Mouse (Mus musculus): ENCODE data around the gene Ctf1. TPM values are rescaled to one million over a fixed set of nuclear protein-coding genes. Genes with fewer than 3 reads are reported as not detected.

The Ctf1 gene
- total RNA-seq, 2 experiments from 2014 or later: not detected

- ATAC-seq (replicated peaks; ENCODE audit: low FRiP score, poor library complexity, severe bottlenecking): peak; percentile 94
Measured at GRCm38 (mm10) chr7:127761026-127761425, 48.5 kb downstream of the Ctf1 start.

GRCm38 (mm10) chr7:127763642-127764041 lies 51.1 kb downstream of the Ctf1 start:
- ATAC-seq (replicated peaks; ENCODE audit: low FRiP score, poor library complexity, severe bottlenecking): no peak

GRCm38 (mm10) chr7:127765756-127766155 lies 53.2 kb downstream of the Ctf1 start:
- ATAC-seq (replicated peaks; ENCODE audit: low FRiP score, poor library complexity, severe bottlenecking): no peak

- ATAC-seq (replicated peaks; ENCODE audit: low FRiP score, poor library complexity, severe bottlenecking): peak; percentile 88
Measured at GRCm38 (mm10) chr7:127766851-127767609, 54.5 kb downstream of the Ctf1 start.

Other genes with a start within 250 kb of the Ctf1 start
- gene Fbrs, start 233.5 kb upstream of the Ctf1 start, total RNA-seq (2015; ENCODE audit: low replicate concordance): 103 and 125 TPM in 2 replicates
- gene Fbrs, start 233.5 kb upstream of the Ctf1 start, total RNA-seq (2017; ENCODE audit: low replicate concordance): 28.1 and 32.7 TPM in 2 replicates
- gene Srcap, start 200.8 kb upstream of the Ctf1 start, total RNA-seq (2015; ENCODE audit: low replicate concordance): 80.4 and 99.3 TPM in 2 replicates
- 77.0 and 90.5 TPM in 2 replicates for gene Srcap, start 200.8 kb upstream of the Ctf1 start, total RNA-seq (2017; ENCODE audit: low replicate concordance)
- gene Gm42715, start 193.2 kb upstream of the Ctf1 start, total RNA-seq (2015; ENCODE audit: low replicate concordance): 58.7 and 63.1 TPM in 2 replicates
- 25.4 and 45.8 TPM in 2 replicates for gene Gm42715, start 193.2 kb upstream of the Ctf1 start, total RNA-seq (2017; ENCODE audit: low replicate concordance)
- 6.5 TPM in 1 of 2 replicates, not detected in the other for gene Tmem265, start 151.3 kb upstream of the Ctf1 start, total RNA-seq (2015; ENCODE audit: low replicate concordance)
- gene Tmem265, start 151.3 kb upstream of the Ctf1 start, total RNA-seq (2017; ENCODE audit: low replicate concordance): 1.3 TPM in 1 of 2 replicates, not detected in the other
- gene Phkg2, start 139.4 kb upstream of the Ctf1 start, total RNA-seq (2015; ENCODE audit: low replicate concordance): 58.7 and 76.0 TPM in 2 replicates
- 27.9 and 44.7 TPM in 2 replicates for gene Phkg2, start 139.4 kb upstream of the Ctf1 start, total RNA-seq (2017; ENCODE audit: low replicate concordance)
- gene Ccdc189, start 124.1 kb upstream of the Ctf1 start, total RNA-seq (2015; ENCODE audit: low replicate concordance): 21.8 and 32.1 TPM in 2 replicates
- gene Ccdc189, start 124.1 kb upstream of the Ctf1 start, total RNA-seq (2017; ENCODE audit: low replicate concordance): 26.7 and 41.9 TPM in 2 replicates
- 22.0 and 49.9 TPM in 2 replicates for gene Rnf40, start 124.0 kb upstream of the Ctf1 start, total RNA-seq (2015; ENCODE audit: low replicate concordance)
- 60.3 and 108 TPM in 2 replicates for gene Rnf40, start 124.0 kb upstream of the Ctf1 start, total RNA-seq (2017; ENCODE audit: low replicate concordance)
- 2.2 and 5.4 TPM in 2 replicates for gene Zfp629, start 96.9 kb upstream of the Ctf1 start, total RNA-seq (2015; ENCODE audit: low replicate concordance)
- gene Zfp629, start 96.9 kb upstream of the Ctf1 start, total RNA-seq (2017; ENCODE audit: low replicate concordance): 0.38 and 1.3 TPM in 2 replicates
- 4.0 and 9.6 TPM in 2 replicates for gene Bcl7c, start 3.8 kb upstream of the Ctf1 start, total RNA-seq (2015; ENCODE audit: low replicate concordance)
- gene Bcl7c, start 3.8 kb upstream of the Ctf1 start, total RNA-seq (2017; ENCODE audit: low replicate concordance): 2.6 and 12.7 TPM in 2 replicates
- gene Ctf2, start 19.4 kb downstream of the Ctf1 start, total RNA-seq (2015; ENCODE audit: low replicate concordance): not detected in 2 replicates
- gene Ctf2, start 19.4 kb downstream of the Ctf1 start, total RNA-seq (2017; ENCODE audit: low replicate concordance): not detected in 2 replicates
- 1.7 and 1.8 TPM in 2 replicates for gene Fbxl19, start 31.8 kb downstream of the Ctf1 start, total RNA-seq (2015; ENCODE audit: low replicate concordance)
- 1.5 and 3.6 TPM in 2 replicates for gene Fbxl19, start 31.8 kb downstream of the Ctf1 start, total RNA-seq (2017; ENCODE audit: low replicate concordance)
- 2.5 and 5.4 TPM in 2 replicates for gene Orai3, start 57.1 kb downstream of the Ctf1 start, total RNA-seq (2015; ENCODE audit: low replicate concordance)
- 4.6 and 6.7 TPM in 2 replicates for gene Orai3, start 57.1 kb downstream of the Ctf1 start, total RNA-seq (2017; ENCODE audit: low replicate concordance)
- 38.1 and 42.5 TPM in 2 replicates for gene Setd1a, start 63.9 kb downstream of the Ctf1 start, total RNA-seq (2015; ENCODE audit: low replicate concordance)
- gene Setd1a, start 63.9 kb downstream of the Ctf1 start, total RNA-seq (2017; ENCODE audit: low replicate concordance): 14.8 and 21.3 TPM in 2 replicates
- gene Gm49388, start 72.9 kb downstream of the Ctf1 start, total RNA-seq (2015; ENCODE audit: low replicate concordance): 8.6 and 10.9 TPM in 2 replicates
- gene Gm49388, start 72.9 kb downstream of the Ctf1 start, total RNA-seq (2017; ENCODE audit: low replicate concordance): 4.5 and 10.7 TPM in 2 replicates
- gene Hsd3b7, start 87.9 kb downstream of the Ctf1 start, total RNA-seq (2015; ENCODE audit: low replicate concordance): 5.8 TPM in 1 of 2 replicates, not detected in the other
- gene Hsd3b7, start 87.9 kb downstream of the Ctf1 start, total RNA-seq (2017; ENCODE audit: low replicate concordance): 2.6 and 3.5 TPM in 2 replicates
- 10.5 and 30.6 TPM in 2 replicates for gene Stx4a, start 111.6 kb downstream of the Ctf1 start, total RNA-seq (2015; ENCODE audit: low replicate concordance)
- 12.7 and 13.3 TPM in 2 replicates for gene Stx4a, start 111.6 kb downstream of the Ctf1 start, total RNA-seq (2017; ENCODE audit: low replicate concordance)
- not detected in 2 replicates for gene Stx1b, start 111.8 kb downstream of the Ctf1 start, total RNA-seq (2015; ENCODE audit: low replicate concordance)
- gene Stx1b, start 111.8 kb downstream of the Ctf1 start, total RNA-seq (2017; ENCODE audit: low replicate concordance): 0.98 TPM in 1 of 2 replicates, not detected in the other
- gene Zfp646, start 163.5 kb downstream of the Ctf1 start, total RNA-seq (2015; ENCODE audit: low replicate concordance): 18.0 and 31.4 TPM in 2 replicates
- gene Zfp646, start 163.5 kb downstream of the Ctf1 start, total RNA-seq (2017; ENCODE audit: low replicate concordance): 34.3 and 47.1 TPM in 2 replicates
- 1.7 and 6.5 TPM in 2 replicates for gene Zfp668, start 164.1 kb downstream of the Ctf1 start, total RNA-seq (2015; ENCODE audit: low replicate concordance)
- 3.2 and 16.5 TPM in 2 replicates for gene Zfp668, start 164.1 kb downstream of the Ctf1 start, total RNA-seq (2017; ENCODE audit: low replicate concordance)
- gene Prss53, start 178.2 kb downstream of the Ctf1 start, total RNA-seq (2015; ENCODE audit: low replicate concordance): not detected in 2 replicates
- gene Prss53, start 178.2 kb downstream of the Ctf1 start, total RNA-seq (2017; ENCODE audit: low replicate concordance): 0.64 TPM in 1 of 2 replicates, not detected in the other
- not detected in 2 replicates for gene Gm21974, start 182.7 kb downstream of the Ctf1 start, total RNA-seq (2015; ENCODE audit: low replicate concordance)
- gene Gm21974, start 182.7 kb downstream of the Ctf1 start, total RNA-seq (2017; ENCODE audit: low replicate concordance): not detected in 2 replicates
- 24.3 and 33.5 TPM in 2 replicates for gene Vkorc1, start 182.9 kb downstream of the Ctf1 start, total RNA-seq (2015; ENCODE audit: low replicate concordance)
- 2.1 and 5.9 TPM in 2 replicates for gene Vkorc1, start 182.9 kb downstream of the Ctf1 start, total RNA-seq (2017; ENCODE audit: low replicate concordance)
- gene Bckdk, start 191.3 kb downstream of the Ctf1 start, total RNA-seq (2015; ENCODE audit: low replicate concordance): 39.3 and 58.7 TPM in 2 replicates
- 9.7 and 17.3 TPM in 2 replicates for gene Bckdk, start 191.3 kb downstream of the Ctf1 start, total RNA-seq (2017; ENCODE audit: low replicate concordance)
- gene Kat8, start 199.8 kb downstream of the Ctf1 start, total RNA-seq (2015; ENCODE audit: low replicate concordance): 8.0 and 18.0 TPM in 2 replicates
- 12.9 and 16.7 TPM in 2 replicates for gene Kat8, start 199.8 kb downstream of the Ctf1 start, total RNA-seq (2017; ENCODE audit: low replicate concordance)
- gene Prss8, start 217.4 kb downstream of the Ctf1 start, total RNA-seq (2015; ENCODE audit: low replicate concordance): not detected in 2 replicates
- gene Prss8, start 217.4 kb downstream of the Ctf1 start, total RNA-seq (2017; ENCODE audit: low replicate concordance): not detected in 2 replicates
- 3.8 TPM in 1 of 2 replicates, not detected in the other for gene Prss36, start 234.0 kb downstream of the Ctf1 start, total RNA-seq (2015; ENCODE audit: low replicate concordance)
- gene Prss36, start 234.0 kb downstream of the Ctf1 start, total RNA-seq (2017; ENCODE audit: low replicate concordance): not detected in 2 replicates

All from erythroid progenitor cell, adult 5-6 weeks (primary cell).